Mouse (Mus musculus): ENCODE results near the gene Gm10134. TPM values are rescaled to one million over a fixed set of nuclear protein-coding genes. Genes with fewer than 3 reads are reported as not detected.
"Not testable (repeated sequence)": the region's sequence is repeated elsewhere in the genome, so short reads cannot be mapped to it uniquely, and the experiment has no call there.

Gene Gm10134
- total RNA-seq, 2 experiments from 2014 or later, result 1.2 TPM; not detected in 1

DNA sequence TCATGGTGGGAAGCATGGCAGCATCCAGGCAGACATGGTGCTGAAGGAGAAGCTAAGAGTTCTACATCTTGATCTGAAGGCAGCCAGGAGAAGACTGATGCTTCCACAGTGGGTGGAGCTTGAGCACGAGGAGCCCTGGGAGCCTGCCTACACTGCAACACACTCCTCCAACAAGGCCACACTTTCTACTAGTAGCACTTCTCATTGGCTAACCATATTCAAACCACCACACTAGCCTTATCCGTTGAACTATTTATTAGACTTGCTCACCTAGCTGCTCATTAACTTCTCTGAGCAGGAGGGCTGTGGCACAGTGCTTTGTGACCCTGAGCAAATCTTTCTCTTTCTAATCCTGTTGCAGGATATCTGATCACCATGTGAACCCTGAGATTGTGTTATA, 22.0 kb upstream of the Gm10134 start:
- H3K27ac ChIP-seq, result no peak overlapping the region
- TF ChIP-seq CTCF (conservative IDR thresholded peaks at IDR 0.05), result no peak
- no peak overlapping the region for H3K4me3 ChIP-seq
- no peak for DNase-seq (ENCODE audit: low spot score in 2 of 2)

DNA sequence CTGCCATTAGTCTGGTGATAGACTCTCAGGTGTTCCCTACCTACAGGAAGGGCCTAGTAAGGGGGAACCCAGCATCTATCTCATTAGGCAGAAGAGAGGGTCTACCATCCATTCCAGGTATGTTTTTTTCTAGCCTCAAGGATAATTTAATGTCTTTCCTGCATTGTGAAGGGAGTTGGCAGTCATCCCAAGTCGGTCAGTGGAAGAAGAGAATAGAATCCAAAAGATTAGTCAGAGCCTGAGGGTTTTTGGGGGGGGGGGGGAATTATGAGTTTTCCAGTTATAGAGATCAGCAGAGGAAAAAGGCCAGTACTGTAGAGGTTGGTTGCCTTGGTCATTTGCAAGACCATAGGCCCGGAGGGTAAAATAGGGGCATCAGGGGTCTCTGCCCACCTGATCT, 11.4 kb upstream of the Gm10134 start:
- Histone ChIP-seq H3K27ac (no peak overlapping the region), H3K4me3 (no peak overlapping the region)
- no peak for TF ChIP-seq CTCF (conservative IDR thresholded peaks at IDR 0.05)
- no peak for DNase-seq (ENCODE audit: low spot score in 2 of 2)

DNA sequence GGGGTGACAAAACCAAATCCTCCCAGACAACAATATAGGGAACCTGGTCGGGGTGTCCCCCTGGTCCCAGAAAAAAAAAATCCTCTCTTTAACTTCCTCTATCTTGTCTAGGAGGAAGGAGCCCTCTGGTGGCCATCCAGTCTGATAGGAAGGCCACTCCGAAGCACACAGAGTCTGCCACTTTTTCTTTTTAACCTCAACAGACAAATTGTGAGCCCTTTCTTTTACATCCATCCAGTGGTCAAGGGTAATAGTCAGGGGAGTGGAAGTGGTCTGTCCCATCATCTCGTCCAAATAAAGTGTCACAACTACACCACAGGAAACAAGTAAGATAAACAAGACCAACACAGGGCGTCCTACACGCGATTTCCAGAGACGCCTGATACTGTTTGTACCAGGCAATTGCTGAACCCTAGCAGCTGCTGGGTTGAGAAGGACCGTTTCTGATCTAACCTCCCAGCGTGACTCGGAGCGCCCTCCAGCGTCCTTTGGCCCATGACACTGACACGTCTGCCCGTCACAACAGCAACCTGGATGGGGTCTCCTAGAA, 10.6 kb upstream of the Gm10134 start:
- peak; percentile 80 for TF ChIP-seq CTCF (conservative IDR thresholded peaks at IDR 0.05)
- no peak for DNase-seq (ENCODE audit: low spot score in 2 of 2)

DNA sequence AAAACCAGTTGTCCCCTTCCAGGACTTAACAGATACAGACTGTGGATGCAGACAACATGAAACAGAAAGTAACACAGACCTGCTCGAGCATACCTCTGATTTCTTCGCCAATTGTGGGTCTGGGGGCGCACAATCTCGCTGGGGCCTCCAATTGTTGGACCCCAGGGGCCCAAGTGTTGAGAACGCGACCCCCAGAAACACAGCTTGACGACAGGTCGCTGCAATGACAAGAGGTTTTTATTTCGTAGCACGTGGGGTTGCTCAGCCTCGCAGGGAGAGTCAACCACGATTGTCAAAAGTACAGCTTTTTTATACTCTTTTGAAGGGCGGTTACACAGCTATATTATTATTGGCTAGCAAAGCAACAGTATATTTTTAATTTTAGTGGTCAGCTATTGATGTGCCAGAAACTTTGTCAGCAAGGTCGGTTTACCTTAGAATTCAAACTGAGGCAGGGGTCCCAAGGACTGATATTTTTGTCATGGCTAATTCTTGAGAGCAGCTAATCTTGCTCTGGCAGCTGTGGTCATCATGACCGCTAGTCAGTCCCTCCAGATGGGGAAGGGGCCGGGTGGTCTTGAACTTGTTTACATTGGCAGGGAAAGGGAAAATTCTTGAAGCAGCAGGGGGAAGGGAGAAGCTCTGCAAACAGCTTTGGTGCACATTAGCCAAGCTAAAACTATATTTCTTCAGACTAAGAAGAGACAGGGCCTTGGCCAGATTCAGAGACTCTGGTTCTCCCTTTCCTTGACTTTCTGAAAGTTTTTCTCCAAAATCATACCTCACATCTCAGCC, 9.9 kb upstream of the Gm10134 start:
- no peak overlapping the region for H3K4me3 ChIP-seq
- no peak overlapping the region for H3K27ac ChIP-seq
- DNase-seq (ENCODE audit: low spot score in 2 of 2), result no peak
- no peak for TF ChIP-seq CTCF (conservative IDR thresholded peaks at IDR 0.05)

More for the DNA sequence above, 10.6 kb upstream of the Gm10134 start:
- no peak overlapping the region for H3K4me3 ChIP-seq
- no peak overlapping the region for H3K27ac ChIP-seq

DNA sequence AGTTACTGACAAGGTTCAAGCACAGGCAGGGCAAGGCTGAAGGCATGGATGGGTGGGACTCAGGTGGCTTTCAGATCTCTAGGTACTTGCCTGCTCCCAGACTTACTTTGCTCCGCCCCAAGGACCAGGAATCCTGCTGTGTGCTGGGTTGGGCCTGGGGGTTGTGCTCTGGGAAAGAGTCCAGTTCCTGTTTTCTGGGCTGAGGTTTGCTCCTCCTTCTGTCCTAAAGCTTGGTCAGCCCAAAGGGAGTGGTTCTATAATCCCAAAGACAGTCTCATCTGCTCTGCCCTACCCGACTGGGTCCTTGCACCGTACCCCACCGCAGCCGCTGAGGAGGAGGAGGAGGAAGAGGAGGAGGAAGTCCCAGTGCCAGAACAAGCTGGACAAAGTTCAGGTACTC, 9.2 kb upstream of the Gm10134 start, which contains the start of gene Gbgt1:
TSS of gene Gbgt1 (plus strand) at position 221 of the 400 bp plus-strand sequence.
- no peak within 1 kb of the TSS for H3K27ac ChIP-seq
- DNase-seq (ENCODE audit: low spot score in 2 of 2), result no peak
- TF ChIP-seq CTCF (conservative IDR thresholded peaks at IDR 0.05), result no peak
- H3K4me3 ChIP-seq, result no peak within 1 kb of the TSS

DNA sequence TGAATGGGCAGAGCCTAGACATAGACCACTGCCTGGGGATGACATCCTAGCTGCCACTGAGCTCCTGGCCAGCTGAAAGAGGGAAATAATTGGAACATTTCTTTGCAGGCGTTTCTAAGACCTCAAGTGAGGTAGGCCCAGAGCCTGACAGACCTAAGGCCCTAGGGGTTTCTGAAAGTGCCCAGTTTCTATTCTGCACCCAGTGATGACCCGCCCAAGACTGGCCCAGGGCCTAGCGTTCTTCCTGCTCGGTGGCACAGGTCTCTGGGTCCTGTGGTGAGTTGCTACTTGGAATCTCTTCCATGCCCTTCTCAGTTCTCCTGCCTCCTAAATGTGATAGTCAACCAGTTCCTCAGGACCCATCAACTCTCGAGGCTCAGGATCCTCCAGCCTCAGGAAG, 8.3 kb upstream of the Gm10134 start:
- no peak for DNase-seq (ENCODE audit: low spot score in 2 of 2)
- Histone ChIP-seq H3K4me3 (no peak overlapping the region), H3K27ac (no peak overlapping the region)
- no peak for TF ChIP-seq CTCF (conservative IDR thresholded peaks at IDR 0.05)

DNA sequence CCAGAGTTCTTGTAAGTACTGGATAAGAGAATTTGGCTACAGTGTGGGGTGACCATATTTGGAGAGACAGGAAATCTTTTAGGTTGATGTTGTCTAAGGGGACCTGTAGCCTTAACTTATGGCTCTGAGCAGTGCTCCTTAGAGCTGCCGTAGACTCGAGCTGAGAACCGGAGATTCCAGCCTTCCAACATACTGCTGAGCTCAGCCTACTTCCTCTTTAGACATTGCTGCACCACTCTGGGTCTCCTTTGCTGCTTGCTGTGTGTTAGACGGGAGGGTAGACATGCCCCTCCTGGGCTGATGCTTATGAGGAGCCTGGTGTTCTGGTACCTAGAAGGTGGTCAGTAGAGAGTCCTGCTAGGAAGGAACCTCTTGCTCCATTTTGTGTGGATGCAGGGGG, 7.5 kb upstream of the Gm10134 start:
- no peak overlapping the region for H3K4me3 ChIP-seq
- H3K27ac ChIP-seq, result no peak overlapping the region
- no peak for TF ChIP-seq CTCF (conservative IDR thresholded peaks at IDR 0.05)
- no peak for DNase-seq (ENCODE audit: low spot score in 2 of 2)

DNA sequence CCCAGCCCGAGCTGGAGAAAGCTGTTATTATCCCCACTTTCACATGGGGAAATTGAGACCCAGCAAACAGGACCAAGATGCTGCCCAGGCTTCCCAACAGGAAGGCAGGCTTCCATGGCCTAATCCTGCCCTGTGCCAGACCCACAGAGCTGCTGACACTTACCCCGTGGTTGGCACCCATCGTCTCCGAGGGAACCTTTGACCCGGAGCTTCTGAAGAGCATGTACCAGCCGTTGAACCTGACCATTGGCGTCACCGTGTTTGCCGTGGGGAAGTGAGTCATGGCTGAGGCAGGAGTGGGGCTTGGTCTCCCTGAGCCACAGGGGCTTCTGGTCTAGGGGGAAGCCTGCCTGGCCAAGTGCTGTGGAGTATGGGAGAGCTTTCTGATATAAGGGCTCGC, 2.9 kb upstream of the Gm10134 start:
- DNase-seq (ENCODE audit: low spot score in 2 of 2), result no peak
- Histone ChIP-seq H3K27ac (no peak overlapping the region), H3K4me3 (no peak overlapping the region)
- no peak for TF ChIP-seq CTCF (conservative IDR thresholded peaks at IDR 0.05)

DNA sequence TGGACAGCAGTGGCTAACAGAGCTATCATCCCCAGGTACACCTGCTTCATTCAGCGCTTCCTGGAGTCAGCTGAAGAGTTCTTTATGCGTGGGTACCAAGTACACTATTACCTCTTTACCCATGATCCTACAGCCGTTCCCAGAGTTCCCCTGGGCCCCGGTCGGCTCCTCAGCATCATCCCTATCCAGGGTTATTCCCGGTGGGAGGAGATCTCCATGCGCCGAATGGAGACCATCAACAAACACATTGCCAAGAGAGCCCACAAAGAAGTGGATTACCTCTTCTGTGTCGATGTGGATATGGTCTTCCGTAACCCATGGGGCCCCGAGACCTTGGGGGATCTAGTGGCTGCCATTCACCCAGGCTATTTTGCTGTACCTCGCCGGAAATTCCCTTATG, 1.2 kb upstream of the Gm10134 start:
- Histone ChIP-seq H3K27ac (no peak overlapping the region), H3K4me3 (no peak overlapping the region)
- no peak for TF ChIP-seq CTCF (conservative IDR thresholded peaks at IDR 0.05)
- no peak for DNase-seq (ENCODE audit: low spot score in 2 of 2)

DNA sequence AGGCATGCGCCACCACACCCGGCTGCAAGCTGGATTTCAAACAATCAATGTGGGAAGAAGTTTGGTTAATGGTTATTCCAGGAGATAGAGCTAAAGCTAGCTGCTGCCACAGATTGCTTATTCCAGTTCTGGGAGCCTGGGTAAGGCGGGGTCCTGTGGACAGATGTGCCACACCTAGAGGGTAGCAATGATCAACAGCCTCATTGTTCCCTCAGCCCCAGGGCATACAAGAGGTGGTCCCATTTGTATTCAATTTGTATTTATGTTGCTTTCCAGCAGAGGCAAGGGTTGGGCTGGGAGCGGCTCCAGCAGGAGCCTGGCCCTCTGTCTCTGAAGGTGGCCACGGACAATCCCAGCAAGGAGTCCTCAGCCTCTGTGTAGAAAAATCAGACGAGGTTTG, 396 bp downstream of the Gm10134 start:
- Histone ChIP-seq H3K4me3 (no peak overlapping the region), H3K27ac (no peak overlapping the region)
- TF ChIP-seq CTCF (conservative IDR thresholded peaks at IDR 0.05), result no peak
- DNase-seq (ENCODE audit: low spot score in 2 of 2), result no peak

DNA sequence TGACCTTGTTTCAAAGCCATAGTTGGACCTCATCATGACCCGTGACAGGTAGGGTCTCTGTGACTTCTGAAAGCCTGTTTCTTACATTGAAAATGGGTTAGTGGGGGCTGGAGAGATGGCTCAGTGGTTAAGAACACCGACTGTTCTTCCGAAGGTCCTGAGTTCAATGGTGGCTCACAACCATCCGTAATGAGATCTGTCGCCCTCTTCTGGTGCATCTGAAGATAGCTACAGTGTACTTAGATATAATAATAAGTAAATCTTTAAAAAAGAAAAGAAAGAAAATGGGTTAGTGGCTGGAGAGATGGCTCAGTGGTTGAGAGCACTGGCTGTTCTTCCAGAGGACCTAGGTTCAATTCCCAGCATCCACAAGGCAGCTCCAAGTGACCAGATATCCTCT, 5.7 kb downstream of the Gm10134 start:
- not testable (repeated sequence) for DNase-seq (ENCODE audit: low spot score in 2 of 2); H3K4me3 ChIP-seq; H3K27ac ChIP-seq
- peak; percentile 66 for TF ChIP-seq CTCF (conservative IDR thresholded peaks at IDR 0.05)

DNA sequence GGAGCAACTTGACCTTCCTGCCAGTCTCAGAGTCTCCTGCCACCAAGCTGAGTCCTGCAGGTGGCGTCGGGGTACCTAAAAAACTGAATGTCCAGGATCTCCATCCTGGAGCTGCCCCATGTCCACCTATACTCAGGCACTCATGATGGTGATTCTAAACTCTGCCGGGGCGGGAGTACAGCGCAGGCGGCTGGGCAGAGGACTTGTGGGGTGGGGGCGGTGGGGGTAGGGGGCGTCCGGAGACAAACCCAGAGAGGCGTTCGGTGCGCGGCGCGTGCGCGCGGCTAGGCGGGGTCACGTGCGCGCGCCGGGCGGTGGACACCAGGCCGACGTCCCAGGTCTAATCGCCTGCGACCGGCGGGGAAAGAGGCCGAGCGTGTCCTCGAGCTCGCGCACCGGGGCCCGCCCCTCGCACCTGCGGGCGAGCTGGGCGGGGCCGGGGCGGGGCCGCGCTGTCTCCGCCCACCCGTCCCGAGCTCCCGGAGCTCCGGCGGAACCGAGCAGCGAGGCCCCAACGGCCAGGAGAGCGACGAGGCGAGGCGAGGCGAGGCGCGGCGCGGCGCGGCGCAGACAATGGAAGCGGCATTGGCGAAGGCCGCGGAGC, 7.0 kb downstream of the Gm10134 start, which contains the start of gene Ralgds:
TSS of gene Ralgds (plus strand) at position 328 of the 604 bp plus-strand sequence.
- Histone ChIP-seq H3K27ac (peak within 1 kb of the TSS; percentile 78), H3K4me3 (peak within 1 kb of the TSS; percentile 76)
- peak; percentile 53 for TF ChIP-seq CTCF (conservative IDR thresholded peaks at IDR 0.05)
- DNase-seq (ENCODE audit: low spot score in 2 of 2), result peak in 1 of 2 experiments; percentile 50
